Mouse (Mus musculus) brown adipose tissue, adult 24 weeks (tissue): ENCODE results near the gene Tor4a. TPM values are rescaled to one million over a fixed set of nuclear protein-coding genes. Genes with fewer than 3 reads are reported as not detected.

Source experiments
- H3K27ac ChIP-seq: fragments of 200-500 bp; replicated peaks from 2 replicates; pipeline ENCODE4 v1.5.1; 2012; ENCODE audit warnings: low read depth, mild to moderate bottlenecking, low read length
- H3K4me1 ChIP-seq: fragments of 200-500 bp; 2 replicates; pipeline ENCODE4 v1.6.1; 2012; ENCODE audit warnings: low read length, mixed read lengths; ENCODE audit not compliant: control insufficient read depth, insufficient read depth, insufficient read length
- H3K4me3 ChIP-seq: fragments of 200-500 bp; 2 replicates; pipeline ENCODE4 v1.5.1; 2012; ENCODE audit warnings: low read depth, mild to moderate bottlenecking, low read length, moderate library complexity; ENCODE audit not compliant: insufficient read depth
- polyA plus RNA-seq: library from polyadenylated mRNA; stranded (reverse); fragments of >200 nt; gene quantifications from 2 replicates; pipeline ENCODE4 v1.2.4, GENCODE M21; 2012; ENCODE audit not compliant: missing spikeins, insufficient read depth, insufficient read length

The Tor4a gene
- polyA plus RNA-seq, 1 experiment = 6.0 TPM

GRCm38 (mm10) chr2:25149643-25150042 is 47.0 kb downstream of the Tor4a start:
- H3K4me3 ChIP-seq = no peak overlapping the region
- no peak overlapping the region for H3K27ac ChIP-seq
- peaks cover 31% of the 10 kb centered on the region for H3K4me1 ChIP-seq

GRCm38 (mm10) chr2:25147892-25148291 is 48.8 kb downstream of the Tor4a start:
- H3K27ac ChIP-seq = no peak overlapping the region
- peaks cover 39% of the 10 kb centered on the region for H3K4me1 ChIP-seq
- no peak overlapping the region for H3K4me3 ChIP-seq

GRCm38 (mm10) chr2:25147398-25147797 is 49.3 kb downstream of the Tor4a start:
- no peak overlapping the region for H3K4me3 ChIP-seq
- H3K4me1 ChIP-seq = peaks cover 39% of the 10 kb centered on the region
- H3K27ac ChIP-seq = no peak overlapping the region

GRCm38 (mm10) chr2:25145346-25145745 is 51.3 kb downstream of the Tor4a start:
- Histone ChIP-seq H3K4me1 (peaks cover 39% of the 10 kb centered on the region), H3K27ac (peak overlapping the region; percentile 91), H3K4me3 (no peak overlapping the region)

Other genes starting within 250 kb of the Tor4a start
- 7.2 and 10.3 TPM in 2 replicates for gene Zmynd19, start 247.1 kb downstream of the Tor4a start, polyA plus RNA-seq
- gene Dph7, start 234.5 kb downstream of the Tor4a start, polyA plus RNA-seq = 4.9 and 6.0 TPM in 2 replicates
- gene Mrpl41, start 221.8 kb downstream of the Tor4a start, polyA plus RNA-seq = 115 and 150 TPM in 2 replicates
- 7.8 and 12.2 TPM in 2 replicates for gene Pnpla7, start 220.9 kb downstream of the Tor4a start, polyA plus RNA-seq
- 10.6 and 15.1 TPM in 2 replicates for gene Nsmf, start 142.5 kb downstream of the Tor4a start, polyA plus RNA-seq
- not detected in 2 replicates for gene Entpd8, start 116.6 kb downstream of the Tor4a start, polyA plus RNA-seq
- gene Noxa1, start 101.7 kb downstream of the Tor4a start, polyA plus RNA-seq = not detected in 2 replicates
- 6.4 and 7.1 TPM in 2 replicates for gene Nrarp, start 16.1 kb downstream of the Tor4a start, polyA plus RNA-seq
- 15.4 and 19.0 TPM in 2 replicates for gene Nelfb, start 14.6 kb upstream of the Tor4a start, polyA plus RNA-seq
- not detected in 2 replicates for gene Stpg3, start 17.8 kb upstream of the Tor4a start, polyA plus RNA-seq
- gene Fam166a, start 21.9 kb upstream of the Tor4a start, polyA plus RNA-seq = not detected in 2 replicates
- gene Tubb4b, start 27.8 kb upstream of the Tor4a start, polyA plus RNA-seq = 193 and 284 TPM in 2 replicates
- not detected in 2 replicates for gene Slc34a3, start 37.5 kb upstream of the Tor4a start, polyA plus RNA-seq
- gene Rnf224, start 39.9 kb upstream of the Tor4a start, polyA plus RNA-seq = not detected in 2 replicates
- not detected in 2 replicates for gene Rnf208, start 45.4 kb upstream of the Tor4a start, polyA plus RNA-seq
- not detected in 2 replicates for gene Cysrt1, start 45.6 kb upstream of the Tor4a start, polyA plus RNA-seq
- gene AL732309.1, start 50.0 kb upstream of the Tor4a start, polyA plus RNA-seq = 2.3 and 5.4 TPM in 2 replicates
- gene Tmem203, start 58.6 kb upstream of the Tor4a start, polyA plus RNA-seq = 13.5 and 18.9 TPM in 2 replicates
- gene Tprn, start 65.7 kb upstream of the Tor4a start, polyA plus RNA-seq = 1.7 and 3.7 TPM in 2 replicates
- gene Ssna1, start 75.6 kb upstream of the Tor4a start, polyA plus RNA-seq = 41.7 and 44.0 TPM in 2 replicates
- gene Anapc2, start 75.6 kb upstream of the Tor4a start, polyA plus RNA-seq = 18.6 and 23.7 TPM in 2 replicates
- gene Tmem210, start 91.3 kb upstream of the Tor4a start, polyA plus RNA-seq = not detected in 2 replicates
- gene Lrrc26, start 93.0 kb upstream of the Tor4a start, polyA plus RNA-seq = not detected in 2 replicates
- gene Grin1, start 122.3 kb upstream of the Tor4a start, polyA plus RNA-seq = not detected in 2 replicates
- 11.3 and 16.0 TPM in 2 replicates for gene Man1b1, start 135.5 kb upstream of the Tor4a start, polyA plus RNA-seq
- gene Dpp7, start 159.5 kb upstream of the Tor4a start, polyA plus RNA-seq = 11.1 and 15.0 TPM in 2 replicates
- gene Uap1l1, start 168.8 kb upstream of the Tor4a start, polyA plus RNA-seq = 6.1 and 9.1 TPM in 2 replicates
- not detected in 2 replicates for gene Sapcd2, start 175.4 kb upstream of the Tor4a start, polyA plus RNA-seq
- 11.3 and 18.4 TPM in 2 replicates for gene Entpd2, start 199.0 kb upstream of the Tor4a start, polyA plus RNA-seq
- gene Npdc1, start 202.5 kb upstream of the Tor4a start, polyA plus RNA-seq = 32.5 and 41.5 TPM in 2 replicates
- gene Fut7, start 226.4 kb upstream of the Tor4a start, polyA plus RNA-seq = not detected in 2 replicates
- 30.0 and 52.4 TPM in 2 replicates for gene Abca2, start 231.8 kb upstream of the Tor4a start, polyA plus RNA-seq